Mouse (Mus musculus): ENCODE measurements around the gene Shank2.
A peak's percentile ranks its signal among the peaks of the same experiment; 100 is the strongest.

Shank2 gene

GRCm38 (mm10) chr7:144378254-144378653 lies 376.5 kb downstream of the Shank2 start:
- no peak for DNase-seq

GRCm38 (mm10) chr7:144379243-144379884 lies 377.6 kb downstream of the Shank2 start:
- DNase-seq: no peak

- no peak for DNase-seq
Measured at GRCm38 (mm10) chr7:144381588-144381987, 379.9 kb downstream of the Shank2 start.

GRCm38 (mm10) chr7:144387537-144387936 lies 385.8 kb downstream of the Shank2 start:
- no peak for DNase-seq

- no peak for DNase-seq
Measured at GRCm38 (mm10) chr7:144389704-144390103, 388.0 kb downstream of the Shank2 start.

GRCm38 (mm10) chr7:144390676-144391075 lies 388.9 kb downstream of the Shank2 start:
- no peak for DNase-seq

- no peak for DNase-seq
Measured at GRCm38 (mm10) chr7:144391727-144392126, 390.0 kb downstream of the Shank2 start.

GRCm38 (mm10) chr7:144402492-144402891 lies 400.8 kb downstream of the Shank2 start:
- no peak for DNase-seq

- no peak for DNase-seq
Measured at GRCm38 (mm10) chr7:144407675-144408074, 405.9 kb downstream of the Shank2 start.

GRCm38 (mm10) chr7:144408464-144409000 lies 406.8 kb downstream of the Shank2 start:
- no peak for DNase-seq

GRCm38 (mm10) chr7:144409682-144410081 lies 408.0 kb downstream of the Shank2 start:
- no peak for DNase-seq

- no peak for DNase-seq
Measured at GRCm38 (mm10) chr7:144411967-144412906, 410.5 kb downstream of the Shank2 start.

GRCm38 (mm10) chr7:144414632-144415031 lies 412.9 kb downstream of the Shank2 start:
- DNase-seq: no peak

GRCm38 (mm10) chr7:144415795-144416194 lies 414.1 kb downstream of the Shank2 start:
- DNase-seq: no peak

GRCm38 (mm10) chr7:144417234-144417633 lies 415.5 kb downstream of the Shank2 start:
- no peak for DNase-seq

GRCm38 (mm10) chr7:144417644-144418343 lies 416.1 kb downstream of the Shank2 start:
- no peak for DNase-seq

- DNase-seq: no peak
Measured at GRCm38 (mm10) chr7:144420552-144420951, 418.8 kb downstream of the Shank2 start.

- no peak for DNase-seq
Measured at GRCm38 (mm10) chr7:144421478-144421877, 419.8 kb downstream of the Shank2 start.

GRCm38 (mm10) chr7:144425953-144426352 lies 424.2 kb downstream of the Shank2 start:
- peak; percentile 72 to 74 for DNase-seq

GRCm38 (mm10) chr7:144426594-144426993 lies 424.9 kb downstream of the Shank2 start:
- DNase-seq: no peak

GRCm38 (mm10) chr7:144427460-144427859 lies 425.7 kb downstream of the Shank2 start:
- DNase-seq: peak in 1 of 2 experiments; percentile 38

- DNase-seq: no peak
Measured at GRCm38 (mm10) chr7:144432920-144433319, 431.2 kb downstream of the Shank2 start.

- no peak for DNase-seq
Measured at GRCm38 (mm10) chr7:144438811-144439210, 437.1 kb downstream of the Shank2 start.

All from B cell, adult 2 months (primary cell).